Mouse (Mus musculus): ENCODE results near the gene Slc44a2. TPM values are rescaled to one million over a fixed set of nuclear protein-coding genes. Genes with fewer than 3 reads are reported as not detected.

Slc44a2 gene
- polyA plus RNA-seq, 1 experiment, result 505 TPM

DNA sequence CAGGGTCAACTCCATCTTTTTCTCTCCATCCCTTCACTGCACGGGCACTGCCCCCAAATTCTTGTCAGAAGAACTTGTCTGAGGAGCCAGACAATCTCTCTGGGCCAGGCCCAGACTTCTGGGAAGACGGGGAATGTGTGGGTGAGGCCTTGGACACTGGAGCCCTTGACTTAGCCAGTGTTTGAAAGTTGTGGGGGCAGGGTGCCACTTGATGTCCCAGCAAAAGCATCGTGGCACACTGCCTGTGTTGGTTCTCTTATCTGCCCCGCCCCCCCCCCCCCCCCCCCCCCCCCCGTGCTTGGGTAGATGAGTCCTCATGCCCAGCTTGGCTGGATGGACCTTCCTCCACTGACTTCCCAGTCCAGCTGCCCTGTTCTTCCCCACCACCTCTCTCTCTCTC is 8.5 kb downstream of the Slc44a2 start:
- Histone ChIP-seq H3K4me3 (ENCODE audit: control insufficient read depth, insufficient read depth, low read length) (no peak overlapping the region), H3K27ac (ENCODE audit: control insufficient read depth, insufficient read depth, low read length) (peak overlapping the region; percentile 100)
- 35% methylated on average over 4 of the region's 5 CpGs for WGBS

DNA sequence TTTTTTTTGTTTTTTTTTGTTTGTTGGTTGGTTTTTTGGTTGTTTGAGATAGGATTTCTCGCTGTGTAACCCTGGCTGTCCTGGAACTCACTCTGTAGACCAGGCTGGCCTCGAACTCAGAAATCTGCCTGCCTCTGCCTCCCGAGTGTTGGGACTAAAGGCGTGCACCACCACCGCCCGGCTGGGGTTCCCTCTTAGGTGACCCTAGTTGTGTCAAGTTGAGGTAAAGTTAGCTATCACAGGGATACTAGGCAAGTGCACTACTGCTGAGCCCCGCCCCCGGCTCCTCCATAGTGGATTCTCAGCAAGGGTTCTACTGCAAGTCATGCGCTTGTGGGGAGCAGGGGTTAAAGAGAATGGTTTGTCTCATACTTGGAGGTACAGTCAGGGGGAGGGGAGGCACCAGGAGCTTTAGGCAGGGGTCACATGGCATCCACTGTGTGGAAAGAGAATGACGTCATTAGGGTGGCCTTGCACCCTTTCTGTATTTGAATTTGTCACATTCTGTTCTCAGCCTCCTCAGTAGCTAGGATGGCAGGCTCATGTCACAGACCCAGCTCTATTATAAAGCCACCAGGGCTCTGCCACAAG is 9.3 kb downstream of the Slc44a2 start:
- Histone ChIP-seq H3K4me1 (replicated peaks; ENCODE audit: control insufficient read depth, insufficient read depth, low read length) (peaks cover 69% of the 10 kb centered on the region), H3K36me3 (ENCODE audit: control insufficient read depth, insufficient read depth, low read length) (no peaks in the 10 kb centered on the region), H3K4me3 (ENCODE audit: control insufficient read depth, insufficient read depth, low read length) (no peak overlapping the region), H3K27ac (ENCODE audit: control insufficient read depth, insufficient read depth, low read length) (peak overlapping the region; percentile 85), H3K27me3 (ENCODE audit: control insufficient read depth, insufficient read depth, low read length) (no peaks in the 10 kb centered on the region)
- no peak for TF ChIP-seq CTCF (IDR thresholded peaks at IDR 0.05; ENCODE audit: borderline replicate concordance, control insufficient read depth, extremely low read depth, insufficient read depth, low read length, poor library complexity)
- TF ChIP-seq POLR2A (IDR thresholded peaks at IDR 0.05; ENCODE audit: control insufficient read depth, extremely low read depth, insufficient read depth, low read length, poor library complexity), result no peak
- WGBS, result 83% methylated on average over 10 of the region's 10 CpGs
- no peak for DNase-seq

More for the DNA sequence above, 8.5 kb downstream of the Slc44a2 start:
- Histone ChIP-seq H3K4me1 (replicated peaks; ENCODE audit: control insufficient read depth, insufficient read depth, low read length) (peaks cover 76% of the 10 kb centered on the region), H3K27me3 (ENCODE audit: control insufficient read depth, insufficient read depth, low read length) (no peaks in the 10 kb centered on the region), H3K36me3 (ENCODE audit: control insufficient read depth, insufficient read depth, low read length) (no peaks in the 10 kb centered on the region)
- TF ChIP-seq POLR2A (IDR thresholded peaks at IDR 0.05; ENCODE audit: control insufficient read depth, extremely low read depth, insufficient read depth, low read length, poor library complexity) (no peak), CTCF (IDR thresholded peaks at IDR 0.05; ENCODE audit: borderline replicate concordance, control insufficient read depth, extremely low read depth, insufficient read depth, low read length, poor library complexity) (no peak)
- DNase-seq, result no peak

DNA sequence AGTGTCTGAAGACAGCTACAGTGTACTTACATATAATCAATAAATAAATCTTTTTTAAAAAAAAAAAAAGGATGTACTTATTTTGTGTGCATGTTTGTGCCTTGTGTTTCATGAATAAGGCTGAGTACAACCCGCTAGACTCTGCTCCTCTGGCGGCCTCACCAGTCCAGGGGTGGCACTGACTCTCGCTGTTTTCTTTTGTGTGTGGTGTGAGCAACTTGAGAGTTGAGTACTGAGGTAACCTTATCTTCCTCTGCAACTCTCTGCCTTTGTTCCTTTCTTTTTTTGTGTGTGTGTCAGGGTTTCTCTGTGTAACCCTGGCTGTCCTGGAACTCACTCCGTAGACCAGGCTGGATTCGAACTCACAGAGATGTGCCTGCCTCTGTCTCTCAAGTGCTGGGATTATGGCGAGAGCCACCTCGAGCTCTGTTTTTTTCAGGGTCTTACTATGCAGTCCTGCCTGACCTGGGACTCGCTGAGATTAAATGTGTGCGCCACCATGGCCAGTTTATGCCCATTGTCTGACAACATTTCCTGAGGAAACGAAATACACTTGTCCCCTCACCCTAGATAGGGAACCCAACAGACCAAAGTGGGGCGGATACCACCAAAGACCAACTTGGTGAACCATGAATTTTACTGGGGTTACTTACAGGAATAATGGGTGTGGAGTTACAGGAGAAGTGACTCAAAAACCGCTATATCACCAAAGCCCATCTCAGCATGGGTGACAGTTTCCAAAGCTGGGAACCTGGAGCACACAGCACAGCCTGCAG is 11.1 kb downstream of the Slc44a2 start:
- H3K4me1 ChIP-seq (replicated peaks; ENCODE audit: control insufficient read depth, insufficient read depth, low read length), result peaks cover 63% of the 10 kb centered on the region
- 42% methylated on average over 12 of the region's 12 CpGs for WGBS
- H3K27ac ChIP-seq (ENCODE audit: control insufficient read depth, insufficient read depth, low read length), result peak overlapping the region; percentile 98
- H3K4me3 ChIP-seq (ENCODE audit: control insufficient read depth, insufficient read depth, low read length), result peak overlapping the region; percentile 11; the same call in 1 of the 2 replicates
- no peak for DNase-seq
- H3K27me3 ChIP-seq (ENCODE audit: control insufficient read depth, insufficient read depth, low read length), result no peaks in the 10 kb centered on the region
- no peaks in the 10 kb centered on the region for H3K36me3 ChIP-seq (ENCODE audit: control insufficient read depth, insufficient read depth, low read length)
- no peak for TF ChIP-seq CTCF (IDR thresholded peaks at IDR 0.05; ENCODE audit: borderline replicate concordance, control insufficient read depth, extremely low read depth, insufficient read depth, low read length, poor library complexity)
- no peak for TF ChIP-seq POLR2A (IDR thresholded peaks at IDR 0.05; ENCODE audit: control insufficient read depth, extremely low read depth, insufficient read depth, low read length, poor library complexity)

DNA sequence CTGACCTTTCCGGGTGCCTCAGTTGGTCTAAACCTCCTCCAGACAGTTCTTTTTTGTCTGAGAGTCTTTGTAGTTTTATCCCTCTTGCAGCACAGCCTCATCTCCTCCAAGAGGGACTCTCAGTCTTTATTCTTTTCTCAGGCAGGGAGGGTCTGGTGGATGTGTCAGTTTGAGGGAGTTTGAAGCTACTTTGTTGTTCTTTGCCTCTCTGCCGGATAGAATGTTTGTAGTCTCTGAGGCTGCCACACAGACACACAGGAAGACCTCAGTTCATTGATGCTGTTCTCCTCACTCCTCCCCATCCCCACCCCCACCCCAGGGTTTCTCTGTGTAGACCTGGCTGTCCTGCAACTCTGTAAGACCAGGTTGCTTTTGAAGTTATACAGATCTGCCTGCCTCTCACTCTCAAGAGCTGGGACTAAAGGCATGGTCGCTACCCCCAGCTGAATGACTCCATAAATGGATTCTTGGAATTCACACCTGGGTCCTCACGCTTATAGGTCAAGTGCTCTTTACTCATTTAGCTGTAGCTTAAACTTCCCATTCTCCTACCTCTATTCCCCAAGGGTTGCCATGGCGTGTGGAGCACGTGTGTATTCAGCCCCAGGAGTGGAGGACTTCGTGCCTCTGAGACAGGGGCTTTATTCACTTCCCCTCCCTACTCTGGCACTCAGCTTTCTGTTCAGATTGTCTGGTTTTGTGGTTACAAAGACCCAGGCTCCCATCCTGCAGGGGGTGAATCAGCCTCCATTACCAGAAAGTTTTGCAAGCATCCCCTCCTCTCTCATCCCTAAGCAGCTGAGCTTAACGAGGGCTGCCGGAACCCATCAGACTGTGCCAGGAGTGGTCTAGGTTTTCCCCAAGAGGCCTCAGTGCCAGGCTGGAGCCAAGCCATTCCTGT is 11.9 kb downstream of the Slc44a2 start:
- Histone ChIP-seq H3K36me3 (ENCODE audit: control insufficient read depth, insufficient read depth, low read length) (no peaks in the 10 kb centered on the region), H3K27me3 (ENCODE audit: control insufficient read depth, insufficient read depth, low read length) (no peaks in the 10 kb centered on the region), H3K4me1 (replicated peaks; ENCODE audit: control insufficient read depth, insufficient read depth, low read length) (peaks cover 54% of the 10 kb centered on the region), H3K4me3 (ENCODE audit: control insufficient read depth, insufficient read depth, low read length) (peak overlapping the region; percentile 11; the same call in 1 of the 2 replicates), H3K27ac (ENCODE audit: control insufficient read depth, insufficient read depth, low read length) (peak overlapping the region; percentile 98)
- WGBS, result 10% methylated on average over 9 of the region's 9 CpGs
- DNase-seq, result peak; percentile 59
- no peak for TF ChIP-seq CTCF (IDR thresholded peaks at IDR 0.05; ENCODE audit: borderline replicate concordance, control insufficient read depth, extremely low read depth, insufficient read depth, low read length, poor library complexity)
- TF ChIP-seq POLR2A (IDR thresholded peaks at IDR 0.05; ENCODE audit: control insufficient read depth, extremely low read depth, insufficient read depth, low read length, poor library complexity), result no peak

DNA sequence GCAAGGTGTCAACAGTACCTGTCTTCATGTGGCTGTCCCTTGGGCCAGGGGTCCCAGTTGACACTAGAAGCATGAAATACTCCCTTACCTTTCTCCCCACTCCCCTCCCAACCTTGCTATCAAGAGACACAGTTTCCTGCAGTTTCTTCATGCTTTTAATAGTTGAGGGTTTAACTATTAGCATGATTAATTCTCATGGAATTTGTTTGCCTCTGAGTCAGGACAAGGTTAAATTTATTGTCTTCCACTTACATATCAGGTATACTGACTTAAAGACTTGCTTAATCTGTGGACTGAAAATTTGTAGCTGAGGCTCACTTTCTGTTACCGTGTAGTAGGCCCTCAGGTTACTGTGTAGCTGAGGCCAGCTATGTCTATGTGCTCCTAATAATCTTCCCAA is 13.0 kb downstream of the Slc44a2 start:
- Histone ChIP-seq H3K4me3 (ENCODE audit: control insufficient read depth, insufficient read depth, low read length) (no peak overlapping the region), H3K4me1 (replicated peaks; ENCODE audit: control insufficient read depth, insufficient read depth, low read length) (peaks cover 49% of the 10 kb centered on the region), H3K36me3 (ENCODE audit: control insufficient read depth, insufficient read depth, low read length) (peaks cover 2% of the 10 kb centered on the region), H3K27me3 (ENCODE audit: control insufficient read depth, insufficient read depth, low read length) (no peaks in the 10 kb centered on the region), H3K27ac (ENCODE audit: control insufficient read depth, insufficient read depth, low read length) (peak overlapping the region; percentile 98)
- 95% methylated on average over 1 of the region's 1 CpGs for WGBS
- no peak for TF ChIP-seq CTCF (IDR thresholded peaks at IDR 0.05; ENCODE audit: borderline replicate concordance, control insufficient read depth, extremely low read depth, insufficient read depth, low read length, poor library complexity)
- TF ChIP-seq POLR2A (IDR thresholded peaks at IDR 0.05; ENCODE audit: control insufficient read depth, extremely low read depth, insufficient read depth, low read length, poor library complexity), result no peak
- no peak for DNase-seq

DNA sequence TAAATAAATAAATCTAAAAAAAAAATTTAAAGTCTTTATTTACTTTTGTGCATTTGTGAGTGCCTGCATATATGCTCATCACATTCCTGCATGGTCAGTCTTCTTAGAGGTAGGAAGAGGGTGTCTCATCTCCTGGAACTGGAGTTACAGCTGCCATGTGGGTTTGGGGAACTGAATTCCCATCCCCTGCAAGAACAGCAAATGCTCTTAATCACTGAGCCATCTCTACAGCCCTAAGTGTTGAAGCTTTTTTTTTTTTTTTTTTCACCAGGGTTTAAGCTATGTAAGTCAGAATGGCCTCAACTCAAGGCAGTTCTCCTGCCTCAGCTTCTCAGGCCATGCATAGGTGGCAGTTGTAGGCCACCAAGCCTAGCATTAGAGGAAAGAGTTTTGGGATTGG is 14.2 kb downstream of the Slc44a2 start:
- H3K4me3 ChIP-seq (ENCODE audit: control insufficient read depth, insufficient read depth, low read length), result no peak overlapping the region
- no peak for TF ChIP-seq CTCF (IDR thresholded peaks at IDR 0.05; ENCODE audit: borderline replicate concordance, control insufficient read depth, extremely low read depth, insufficient read depth, low read length, poor library complexity)
- TF ChIP-seq POLR2A (IDR thresholded peaks at IDR 0.05; ENCODE audit: control insufficient read depth, extremely low read depth, insufficient read depth, low read length, poor library complexity), result no peak
- no peak for DNase-seq
- H3K27me3 ChIP-seq (ENCODE audit: control insufficient read depth, insufficient read depth, low read length), result no peaks in the 10 kb centered on the region
- no peak overlapping the region for H3K27ac ChIP-seq (ENCODE audit: control insufficient read depth, insufficient read depth, low read length)
- H3K36me3 ChIP-seq (ENCODE audit: control insufficient read depth, insufficient read depth, low read length), result peaks cover 7% of the 10 kb centered on the region
- peaks cover 38% of the 10 kb centered on the region for H3K4me1 ChIP-seq (replicated peaks; ENCODE audit: control insufficient read depth, insufficient read depth, low read length)

Data from thymus, adult 2 months (tissue).